Mouse (Mus musculus) embryonic fibroblast, embryonic 13.5 days (primary cell): ENCODE results near the gene Ntn4.

Source experiments
- CTCF ChIP-seq: IDR thresholded peaks from 2 replicates; pipeline ENCODE4 v1.5.1; 2011; ENCODE audit warnings: mild to moderate bottlenecking, control low read depth, low read length, moderate library complexity, borderline replicate concordance; ENCODE audit not compliant: insufficient read depth
- POLR2A ChIP-seq: IDR thresholded peaks from 2 replicates; pipeline ENCODE4 v1.6.1; 2011; ENCODE audit warnings: low read depth, mild to moderate bottlenecking, control low read depth, low read length, moderate library complexity

DNA sequence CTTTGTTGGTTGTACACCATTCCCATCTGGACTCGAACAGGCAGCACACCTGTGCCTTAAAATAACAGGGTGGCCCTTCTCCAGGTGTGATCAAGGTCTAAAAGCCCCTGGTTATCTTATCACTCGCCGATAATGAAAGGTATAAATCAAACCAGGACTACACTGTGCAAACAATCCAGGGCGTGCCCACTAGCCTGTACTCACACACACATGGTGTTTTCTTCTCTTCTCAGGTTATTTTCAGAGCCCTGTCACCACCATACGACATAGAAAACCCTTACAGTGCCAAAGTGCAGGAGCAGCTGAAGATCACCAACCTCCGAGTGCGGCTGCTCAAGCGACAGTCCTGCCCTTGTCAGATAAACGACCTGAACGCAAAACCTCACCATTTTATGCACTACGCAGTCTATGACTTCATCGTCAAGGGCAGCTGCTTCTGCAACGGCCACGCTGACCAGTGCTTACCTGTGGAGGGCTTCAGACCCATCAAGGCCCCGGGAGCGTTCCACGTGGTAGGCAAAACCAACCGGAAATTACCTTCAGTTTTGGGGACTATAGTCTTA lies 41.8 kb downstream of the Ntn4 start:
- TF ChIP-seq CTCF (no peak), POLR2A (no peak)
